Mouse (Mus musculus): ENCODE measurements at regions not wholly inside any gene's neighbourhood (a gene's known extent, or its start where the extent isn't known, plus 50 kb on each side); places are given as distances from the start of the nearest gene placed in this dataset.

DNA sequence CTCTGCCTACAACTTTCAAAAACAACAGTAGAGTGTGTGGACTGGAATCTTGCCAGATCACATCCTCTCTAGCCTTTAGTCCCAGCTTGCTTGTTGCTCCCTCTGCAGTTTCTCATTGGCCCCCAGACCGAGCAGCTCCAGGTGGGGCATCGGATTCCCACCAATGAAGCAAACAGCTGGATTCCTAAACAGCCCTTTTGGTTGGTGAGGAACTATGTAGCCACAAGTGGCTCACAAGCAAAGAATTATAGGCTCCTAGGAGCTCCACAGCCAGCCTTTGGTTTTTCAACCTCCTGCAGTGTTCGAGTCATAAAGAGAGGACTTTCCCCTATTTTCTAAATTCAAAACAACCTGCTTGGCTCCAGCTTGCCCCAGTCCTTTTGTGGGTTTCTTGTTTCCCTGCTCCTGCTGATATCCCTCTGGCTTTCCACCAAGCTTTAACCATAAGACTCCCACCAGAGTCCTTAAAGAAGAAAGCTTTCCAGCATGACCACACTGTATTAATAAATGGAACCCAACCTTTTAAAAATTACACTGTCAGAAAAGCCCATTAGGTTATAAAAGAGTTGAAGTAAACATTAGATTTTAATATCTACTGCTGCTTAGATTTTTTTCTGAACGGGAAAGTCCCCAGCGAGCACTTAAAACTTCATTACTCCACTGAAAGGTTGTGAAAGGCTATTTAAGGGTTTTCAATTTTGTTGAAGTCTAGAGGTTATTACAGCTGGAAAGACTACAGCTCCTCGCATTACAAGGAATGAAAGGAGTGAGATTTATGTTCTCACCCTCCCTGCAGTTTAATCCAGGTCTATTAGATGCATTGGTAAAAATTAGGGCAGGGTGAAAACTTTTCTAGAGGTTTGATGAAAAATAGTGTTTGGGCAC, 677.8 kb upstream of the Tmpo start:
- CTCF ChIA-PET = interaction anchor here in 1 of 4 experiments (1.2 kb wide), 1 partner anchor 100 kb away, joined by 7 read pairs; no protein-coding TSS in a partner anchor
- POLR2A ChIA-PET = no interaction called here

DNA sequence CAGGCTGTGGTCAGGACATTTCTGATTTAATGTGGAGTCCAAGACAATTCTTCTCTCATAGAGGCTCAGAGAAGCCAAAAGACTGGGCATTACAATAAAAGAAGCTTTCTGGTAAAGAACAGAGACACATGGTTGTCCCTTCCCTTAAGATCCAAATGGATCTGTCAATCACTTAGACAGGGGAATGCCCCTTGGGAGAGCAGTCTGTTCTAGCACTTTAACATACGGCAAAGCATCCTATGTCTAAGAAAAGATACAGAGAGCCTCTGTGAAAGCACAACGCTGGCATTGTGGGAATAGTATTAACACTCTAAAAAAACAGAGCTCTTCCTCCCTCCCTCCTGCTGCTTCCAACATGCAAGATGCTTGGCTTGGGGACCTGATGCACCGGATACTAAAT, 646.0 kb upstream of the Tmpo start:
- ChIA-PET CTCF (no interaction called here), POLR2A (interaction anchor here in 1 of 4 experiments (0.6 to 0.7 kb wide), 2 partner anchors 12 to 41 kb away, joined by 3 read pairs; no protein-coding TSS in a partner anchor)

- POLR2A ChIA-PET = no interaction called here
- CTCF ChIA-PET = no interaction called here
These were observed 642.4 kb upstream of the Tmpo start for GRCm38 (mm10) chr10:91823499-91823898.

GRCm38 (mm10) chr10:91804870-91805269, 623.8 kb upstream of the Tmpo start:
- CTCF ChIA-PET = no interaction called here
- POLR2A ChIA-PET = no interaction called here

All from embryonic stem cell, embryonic (primary cell).